Mouse (Mus musculus): ENCODE results near the gene Gm3404.
A peak's percentile ranks its signal among the peaks of the same experiment; 100 is the strongest.
"Not testable (repeated sequence)": the region's sequence is repeated elsewhere in the genome, so short reads cannot be mapped to it uniquely, and the experiment has no call there.

Gene Gm3404

GRCm38 (mm10) chr5:146525501-146525900 lies at the start of gene Gm3404:
Gene Gm3404 (plus strand): TSS chr5:146525801.
- DNase-seq: not testable (repeated sequence)

DNA sequence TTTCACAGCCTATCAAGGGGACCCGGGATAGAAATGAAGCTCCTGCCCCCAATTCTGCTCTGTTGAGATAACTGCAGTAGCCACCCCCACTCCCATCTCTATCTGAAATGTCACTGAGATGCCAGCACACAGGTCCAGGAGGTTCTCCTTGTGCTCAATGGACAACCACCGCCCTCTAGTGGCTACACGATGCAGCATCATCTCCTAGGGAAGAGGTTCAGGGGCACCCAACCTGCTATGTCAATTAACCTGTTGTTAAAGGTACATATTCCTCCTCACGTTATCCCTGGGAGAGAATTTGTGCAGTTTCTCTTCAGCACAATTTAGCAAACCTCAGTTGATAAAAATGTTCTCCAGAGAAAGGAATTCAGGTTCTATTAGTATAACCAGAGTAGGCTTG lies 46.0 kb upstream of the Gm3404 start:
- DNase-seq: peak; percentile 37

- not testable (repeated sequence) for DNase-seq
These were observed 43.9 kb upstream of the Gm3404 start, which contains the start of gene Gm6408 for GRCm38 (mm10) chr5:146481665-146482064. Gene Gm6408 (plus strand): TSS chr5:146481965.

- peak; percentile 27 for DNase-seq
These were observed 36.6 kb upstream of the Gm3404 start for GRCm38 (mm10) chr5:146488959-146489358.

GRCm38 (mm10) chr5:146491063-146491462 lies 34.5 kb upstream of the Gm3404 start, which contains the start of gene Gm6370:
Gene Gm6370 (plus strand): TSS chr5:146491363.
- not testable (repeated sequence) for DNase-seq

GRCm38 (mm10) chr5:146502099-146502498 lies 23.5 kb upstream of the Gm3404 start, which contains the start of gene 4930449I24Rik:
Gene 4930449I24Rik (plus strand): TSS chr5:146502399.
- DNase-seq: not testable (repeated sequence)

- not testable (repeated sequence) for DNase-seq
These were observed 11.8 kb upstream of the Gm3404 start, which contains the start of gene Gm3402 for GRCm38 (mm10) chr5:146513823-146514222. Gene Gm3402 (plus strand): TSS chr5:146514123.

- DNase-seq: not testable (repeated sequence)
These were observed 11.7 kb downstream of the Gm3404 start, which contains the start of gene Gm3409 for GRCm38 (mm10) chr5:146537347-146537746. Gene Gm3409 (plus strand): TSS chr5:146537647.

DNA sequence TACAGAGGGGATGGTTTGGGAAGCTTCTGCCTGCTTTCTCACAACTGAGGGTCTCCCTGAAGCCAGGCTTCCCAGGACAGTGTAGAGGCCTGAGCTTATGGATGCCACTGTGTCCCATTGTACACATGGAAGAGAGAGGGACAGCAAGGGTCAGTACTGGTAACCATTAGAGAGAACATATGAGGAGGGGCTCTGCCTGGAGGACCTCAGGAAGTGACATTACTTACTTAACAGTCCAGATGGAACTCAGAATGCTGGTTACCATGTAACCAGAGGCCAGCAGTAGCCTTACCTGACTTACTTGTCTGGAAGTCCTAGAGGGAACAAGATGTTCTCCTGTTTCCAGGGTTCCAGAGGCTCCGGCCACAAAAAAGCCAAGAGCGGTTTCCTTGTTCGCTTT lies 30.2 kb downstream of the Gm3404 start, which contains the start of gene Gm3415:
TSS of gene Gm3415 (plus strand) at position 301 of the 400 bp plus-strand sequence.
- not testable (repeated sequence) for DNase-seq

- DNase-seq: no peak
These were observed 38.7 kb downstream of the Gm3404 start for GRCm38 (mm10) chr5:146564259-146564658.

DNA sequence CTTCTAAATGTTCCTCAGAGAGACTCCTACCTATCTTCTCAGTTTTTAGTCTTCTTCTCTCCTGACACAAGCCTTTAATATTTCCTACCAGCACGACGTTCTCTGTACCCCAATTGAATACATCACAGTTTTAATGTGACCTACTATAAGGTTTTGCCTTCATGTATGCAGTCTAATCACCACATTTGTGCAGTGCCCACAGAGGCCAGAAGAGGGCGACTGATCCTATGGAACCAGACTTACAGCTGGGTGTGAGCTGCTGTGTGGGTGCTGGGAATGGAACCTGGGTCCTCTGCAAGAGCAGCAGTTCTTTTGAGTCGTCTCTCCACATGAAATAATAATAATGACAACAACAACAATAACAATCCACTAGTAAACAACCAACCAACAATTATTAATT lies 41.5 kb downstream of the Gm3404 start:
- DNase-seq: no peak

- not testable (repeated sequence) for DNase-seq
These were observed 44.6 kb downstream of the Gm3404 start for GRCm38 (mm10) chr5:146570179-146570578.

DNA sequence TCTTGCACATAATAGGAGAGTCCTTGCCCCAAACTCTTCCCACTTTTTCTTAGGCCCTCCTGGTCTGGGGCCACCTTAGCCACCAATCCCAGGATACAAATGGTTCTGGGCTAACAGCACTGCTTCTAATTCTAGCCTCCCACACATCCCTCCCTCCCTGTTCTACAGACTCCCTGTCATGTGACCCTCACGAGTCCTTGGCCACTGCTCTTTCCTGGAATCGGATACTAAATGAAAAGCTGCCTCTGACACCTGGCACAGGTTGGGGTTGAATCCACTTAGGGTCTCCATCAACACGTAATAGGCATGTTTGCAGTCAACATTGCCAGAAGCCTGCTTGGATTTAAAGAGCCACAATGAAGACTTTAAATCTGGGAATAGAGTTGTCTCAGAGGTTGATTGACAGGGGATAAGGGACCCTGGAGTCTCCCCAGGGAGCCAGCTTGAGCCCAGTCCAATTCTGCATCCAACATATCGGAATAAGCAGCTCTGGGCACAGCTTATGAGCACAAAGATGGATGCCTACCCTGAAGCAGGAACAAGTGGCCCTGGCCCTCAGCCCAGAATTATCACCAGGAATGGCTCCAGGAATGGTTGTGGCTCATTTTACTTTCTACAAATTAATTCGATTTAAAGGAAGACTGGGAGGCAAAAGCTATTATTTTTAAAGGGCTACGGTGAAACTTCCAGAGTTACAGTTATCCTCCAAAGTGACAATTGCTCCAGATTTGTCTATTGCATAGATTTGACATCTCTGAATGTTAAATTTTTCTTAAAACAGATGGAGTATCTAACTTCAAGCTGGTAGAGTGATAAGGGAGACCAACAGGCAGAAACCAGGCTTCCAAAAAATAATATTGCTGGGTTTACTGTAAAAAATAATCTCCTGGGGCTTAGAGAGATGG lies 46.5 kb downstream of the Gm3404 start:
- DNase-seq: peak; percentile 73

- not testable (repeated sequence) for DNase-seq
These were observed 47.1 kb downstream of the Gm3404 start for GRCm38 (mm10) chr5:146572735-146573042.

- DNase-seq: no peak
These were observed 51.1 kb downstream of the Gm3404 start for GRCm38 (mm10) chr5:146576668-146577067.

All from right cerebral cortex, adult 18-20 months (tissue).